Mouse (Mus musculus) ovary, postnatal 36 days (tissue): Measurements from ENCODE around the gene Pid1.

Experiments
- DNase-seq: peaks from one replicate; pipeline ENCODE4 v3.0.0; 2022; ENCODE audit warnings: low spot score, mixed read lengths

Gene Pid1

DNA sequence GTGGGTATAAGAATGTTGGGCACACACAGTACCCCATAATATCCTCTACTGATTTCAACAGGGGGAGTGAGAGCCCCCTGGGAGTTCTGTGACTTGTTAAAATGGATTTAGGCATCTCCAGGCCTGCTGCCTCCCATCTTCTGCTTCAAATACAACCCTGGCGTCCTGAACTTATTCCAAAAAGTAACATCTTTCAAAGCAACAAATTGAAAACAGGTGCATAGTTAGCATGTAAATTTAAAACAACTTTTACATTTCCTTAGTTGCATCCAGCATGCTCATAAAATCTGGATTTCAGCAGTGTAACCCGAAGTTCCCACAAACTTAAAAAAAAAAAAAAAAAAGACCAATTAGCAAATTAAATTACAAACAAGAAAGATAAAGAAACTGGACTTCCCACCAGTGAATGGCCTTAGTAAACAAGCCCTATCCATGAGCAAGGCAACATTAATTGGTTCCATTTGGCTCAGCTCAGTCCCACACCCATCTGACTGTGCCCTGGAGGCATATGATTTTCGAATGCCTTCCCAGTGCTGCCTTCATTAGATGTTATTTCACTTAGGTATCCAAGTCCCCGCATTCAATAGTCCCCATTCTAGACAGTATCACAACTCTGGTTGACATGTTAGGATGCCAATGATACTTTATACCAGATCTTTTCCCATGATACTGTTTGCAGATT is 177.1 kb downstream of the Pid1 start:
- DNase-seq, result no peak

DNA sequence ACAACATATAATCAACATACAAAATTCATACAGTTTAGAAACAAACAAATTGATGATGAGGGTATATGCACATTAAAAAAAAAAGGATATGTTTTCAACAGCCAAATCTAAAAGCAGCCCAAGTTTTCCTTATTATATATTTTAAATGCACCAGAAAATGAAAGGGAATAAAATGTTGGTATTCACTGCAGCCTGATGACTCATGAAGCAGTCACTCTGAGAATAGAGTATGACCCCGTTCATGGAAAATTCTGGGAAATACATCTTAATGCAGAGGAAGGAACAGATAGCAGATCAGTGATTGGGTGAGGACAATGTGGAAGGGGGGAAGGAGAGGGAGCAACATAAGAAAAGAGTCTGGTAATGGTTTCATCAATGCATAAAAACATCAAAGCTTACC is 186.3 kb downstream of the Pid1 start:
- no peak for DNase-seq

DNA sequence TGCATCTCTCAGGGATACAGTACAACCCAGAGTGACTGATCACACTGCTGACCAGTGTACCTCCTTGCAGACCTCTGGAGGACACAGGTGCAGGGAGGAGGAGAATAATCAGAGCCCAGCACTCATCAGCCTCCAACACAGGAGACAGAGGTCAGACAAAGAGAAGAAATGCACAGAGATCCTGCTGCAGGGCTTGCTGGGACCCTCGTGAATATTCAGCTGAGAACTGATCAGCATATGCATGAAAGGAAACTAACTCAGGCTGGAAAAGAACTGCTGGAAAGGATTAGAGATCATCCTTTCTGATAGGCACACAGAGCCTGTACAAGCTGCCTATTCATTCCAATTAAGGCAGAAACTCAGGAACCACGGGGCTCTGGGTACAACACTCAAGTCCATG is 186.9 kb downstream of the Pid1 start:
- no peak for DNase-seq

DNA sequence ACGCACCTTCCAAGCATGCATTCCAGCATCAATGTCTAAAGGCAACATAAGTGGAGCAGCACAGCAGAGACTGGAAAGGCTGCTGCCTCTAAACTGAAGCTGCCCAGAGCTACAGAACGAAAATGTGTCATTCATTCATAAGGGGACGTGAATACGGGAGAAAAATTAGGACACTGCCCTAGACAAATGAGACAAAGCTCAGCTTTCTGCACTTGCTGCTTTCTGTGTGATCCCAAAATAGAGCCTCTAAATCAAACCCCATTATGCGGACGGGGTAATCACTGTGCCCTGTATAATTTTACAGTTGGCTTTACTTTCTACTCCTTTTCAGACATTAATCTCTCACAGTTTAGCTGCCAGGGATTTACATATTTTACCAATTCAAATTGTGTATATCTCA is 191.0 kb downstream of the Pid1 start:
- no peak for DNase-seq

DNA sequence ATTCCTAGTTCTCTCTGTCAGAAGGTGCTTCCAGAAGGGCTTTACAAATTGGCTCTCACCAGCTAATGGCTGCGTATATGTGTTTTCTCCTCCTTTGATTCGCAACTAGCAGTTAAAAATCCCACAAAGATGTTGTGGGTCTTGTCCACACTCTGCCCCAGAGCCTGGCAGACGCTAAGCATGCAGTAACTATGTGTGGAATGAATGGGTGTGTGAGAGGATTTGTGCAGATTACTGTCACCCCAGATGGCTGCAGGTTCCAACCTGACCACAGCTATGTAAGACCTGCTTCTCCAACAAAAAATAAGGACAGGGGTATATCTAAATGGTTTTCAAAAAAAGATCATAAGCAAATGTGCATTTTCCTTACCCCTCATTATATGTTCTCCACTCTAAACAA is 206.2 kb downstream of the Pid1 start:
- no peak for DNase-seq

DNA sequence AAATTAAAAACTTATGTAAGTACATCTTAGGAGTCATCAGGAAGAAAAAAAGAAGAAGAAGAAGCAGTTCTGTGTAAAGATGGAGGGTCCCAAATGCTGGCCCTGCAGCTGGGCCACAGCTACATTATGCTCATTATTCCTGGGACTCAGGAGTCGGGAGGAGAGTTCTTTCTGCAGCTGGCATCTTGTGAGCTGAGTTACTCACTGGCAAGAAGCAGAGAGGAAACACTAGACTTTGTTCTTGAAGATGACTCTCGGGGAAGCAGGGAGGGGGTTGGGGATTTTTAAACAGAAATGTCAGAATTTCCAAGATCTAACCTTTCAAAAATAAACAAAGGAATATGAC is 208.4 kb downstream of the Pid1 start:
- no peak for DNase-seq

DNA sequence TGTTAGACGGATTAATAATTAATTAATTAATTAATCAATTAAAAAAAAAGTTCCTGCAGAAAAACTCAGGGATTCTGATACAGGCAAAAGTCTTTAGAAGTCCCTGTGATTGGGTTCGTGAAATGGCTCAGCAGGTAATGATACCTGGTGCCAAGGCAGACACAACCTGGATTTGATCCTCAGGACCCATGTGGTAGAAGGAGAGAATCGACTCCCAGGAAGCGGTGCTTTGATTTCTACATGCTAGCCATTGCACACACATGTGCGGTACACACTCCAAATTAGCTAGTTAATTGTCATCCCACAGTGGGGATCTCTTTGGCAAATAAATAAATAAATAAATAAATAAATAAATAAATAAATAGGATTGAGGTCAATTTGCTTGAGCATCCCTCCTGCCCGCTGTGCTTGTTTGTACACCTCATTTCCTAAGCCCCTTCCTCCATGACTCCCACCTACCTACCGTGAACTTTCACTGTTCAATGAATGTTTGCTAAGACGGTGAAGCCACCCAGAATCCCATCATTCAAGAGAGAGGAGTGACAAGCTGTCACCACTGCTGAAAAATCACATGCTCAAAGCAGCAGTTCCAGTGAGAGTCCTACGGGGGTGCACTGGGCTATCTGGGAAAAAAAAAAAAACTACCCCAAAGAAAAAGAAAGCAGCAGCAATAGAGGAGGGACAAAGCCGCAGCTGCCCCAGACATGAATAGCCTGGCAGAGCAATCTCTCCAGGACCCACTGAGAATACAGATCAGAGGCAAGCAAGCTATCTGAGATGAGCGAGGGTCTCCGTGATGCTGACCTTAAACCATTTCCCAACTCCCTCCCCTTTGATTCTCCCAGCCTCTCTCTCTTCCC is 209.0 kb downstream of the Pid1 start:
- DNase-seq, result no peak

DNA sequence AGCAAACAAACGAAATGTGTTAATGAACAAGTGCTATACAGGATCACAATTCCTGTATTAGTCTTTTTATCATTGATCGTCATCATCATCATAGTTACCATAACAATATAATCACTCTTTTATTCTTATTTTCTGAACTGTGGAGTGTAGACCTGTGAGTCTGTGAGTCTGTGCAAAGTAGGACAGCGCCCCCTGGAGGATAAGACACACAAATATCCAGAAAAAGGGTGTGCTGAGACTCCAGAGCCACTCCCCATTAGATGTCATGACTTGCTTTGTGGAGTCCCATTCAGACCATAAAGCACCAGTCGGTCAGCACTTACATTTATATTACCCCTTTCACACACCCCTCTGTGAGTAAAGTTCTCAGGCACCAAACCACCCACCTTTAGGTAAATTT is 210.0 kb downstream of the Pid1 start:
- DNase-seq, result no peak

DNA sequence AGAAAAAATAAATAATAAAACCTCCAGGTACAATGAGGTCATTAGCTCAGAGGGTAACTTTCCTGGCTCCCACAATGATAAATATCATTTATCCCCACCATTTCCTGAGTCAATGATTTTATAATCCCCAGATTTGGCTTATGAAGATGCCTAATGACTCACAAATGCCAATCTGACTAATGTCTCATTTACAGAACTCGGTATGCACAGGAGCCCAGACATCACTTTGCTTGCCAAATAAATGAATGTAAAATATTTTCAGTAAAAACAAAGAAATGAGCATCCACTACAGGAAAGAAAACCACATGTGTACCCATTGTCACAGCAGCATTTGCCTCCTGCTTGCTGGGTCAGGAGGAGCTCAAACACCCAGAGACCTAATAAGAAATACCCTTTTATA is 222.4 kb downstream of the Pid1 start:
- DNase-seq, result no peak

DNA sequence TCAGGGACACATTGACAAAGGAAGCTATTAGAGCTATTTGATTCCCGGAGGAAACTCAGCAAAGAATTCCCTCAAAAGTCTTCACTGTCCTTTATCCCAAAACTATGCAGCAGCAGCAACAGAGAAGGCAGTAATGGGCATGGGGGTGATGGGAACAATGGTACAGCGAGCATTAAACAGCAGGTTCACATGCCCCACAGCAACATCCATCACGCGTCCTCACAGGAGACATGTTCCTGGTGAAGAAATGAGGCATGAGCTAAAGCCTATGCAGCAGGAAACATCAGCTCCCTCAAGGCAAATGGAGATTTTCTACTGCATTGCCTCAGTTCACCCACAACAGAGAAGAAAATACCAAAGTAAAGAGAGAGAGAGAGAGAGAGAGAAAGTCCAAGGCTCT is 231.5 kb downstream of the Pid1 start:
- no peak for DNase-seq

DNA sequence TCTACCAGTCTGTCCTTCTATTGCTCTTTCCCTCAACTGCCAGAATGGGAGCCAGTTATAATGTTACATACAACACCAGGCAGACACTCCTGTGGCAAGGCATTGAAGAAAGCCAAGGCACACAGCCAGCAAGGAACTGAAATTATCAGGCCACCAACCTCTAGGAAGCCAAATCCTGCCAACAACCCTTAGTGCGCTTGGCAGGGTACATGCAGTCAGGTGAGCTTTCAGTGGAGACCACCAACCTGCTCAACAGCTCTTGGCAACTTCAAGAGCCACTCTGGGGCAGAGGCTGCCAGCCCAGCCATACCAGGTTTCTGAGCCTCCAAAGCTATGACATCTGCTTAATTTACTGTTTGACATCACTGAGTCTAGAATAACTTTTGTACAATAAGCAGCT is 232.2 kb downstream of the Pid1 start:
- DNase-seq, result no peak

DNA sequence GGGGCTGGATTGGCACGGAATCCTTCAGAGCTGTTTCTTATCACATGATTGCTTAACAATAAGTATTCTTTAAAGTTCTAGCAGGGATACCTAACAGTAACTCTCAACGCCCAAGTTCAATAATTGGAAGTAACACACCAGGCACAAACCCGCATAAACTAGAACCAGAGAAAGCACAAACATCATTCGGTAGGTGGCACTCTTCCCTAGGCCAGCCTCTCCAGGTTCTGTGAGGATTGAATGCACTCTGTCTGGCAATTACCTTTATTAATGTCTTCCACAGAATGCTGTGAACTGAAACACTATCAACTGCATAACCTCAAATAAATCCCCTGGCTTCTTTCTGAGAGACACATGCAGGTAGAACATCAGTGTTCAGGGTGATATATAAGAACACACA is 235.5 kb downstream of the Pid1 start:
- DNase-seq, result peak; percentile 13

DNA sequence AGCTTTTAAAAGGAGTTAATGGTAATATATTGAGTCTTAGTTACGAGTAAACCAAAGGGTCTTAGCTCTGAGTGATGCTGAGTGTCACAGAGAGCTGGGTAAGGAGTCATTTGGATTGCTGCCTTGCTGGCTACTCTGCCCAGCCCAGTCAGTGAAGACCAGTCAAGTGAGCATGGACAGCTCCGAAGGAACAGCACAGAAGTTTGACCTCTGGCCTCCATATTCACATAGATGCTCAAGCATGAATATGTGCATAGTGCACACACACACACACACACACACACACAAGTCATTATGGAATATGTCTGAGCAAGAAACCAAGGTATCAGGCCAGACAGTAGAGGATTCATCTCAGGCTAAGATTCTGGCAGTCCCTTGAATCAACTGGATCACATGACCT is 244.7 kb downstream of the Pid1 start:
- DNase-seq, result no peak

DNA sequence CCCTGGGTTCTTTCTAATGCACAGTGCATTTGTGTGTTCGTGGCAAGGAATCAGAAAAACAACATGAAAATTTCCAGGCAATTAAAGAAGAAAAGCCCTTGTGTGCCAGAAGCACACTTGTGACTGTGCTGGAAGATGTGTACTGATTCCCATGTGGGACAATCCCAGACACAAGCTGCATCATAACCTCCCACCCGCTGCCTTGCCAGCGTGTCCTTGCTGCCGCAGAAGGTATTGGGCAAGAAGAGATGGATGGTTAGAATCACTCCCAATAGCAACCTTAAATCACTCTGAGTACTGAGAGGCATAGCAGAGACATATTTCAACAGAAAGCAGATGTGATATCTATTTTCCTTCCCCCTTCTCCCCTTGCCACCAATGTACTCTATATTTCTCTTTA is 257.2 kb downstream of the Pid1 start:
- DNase-seq, result peak; percentile 14

DNA sequence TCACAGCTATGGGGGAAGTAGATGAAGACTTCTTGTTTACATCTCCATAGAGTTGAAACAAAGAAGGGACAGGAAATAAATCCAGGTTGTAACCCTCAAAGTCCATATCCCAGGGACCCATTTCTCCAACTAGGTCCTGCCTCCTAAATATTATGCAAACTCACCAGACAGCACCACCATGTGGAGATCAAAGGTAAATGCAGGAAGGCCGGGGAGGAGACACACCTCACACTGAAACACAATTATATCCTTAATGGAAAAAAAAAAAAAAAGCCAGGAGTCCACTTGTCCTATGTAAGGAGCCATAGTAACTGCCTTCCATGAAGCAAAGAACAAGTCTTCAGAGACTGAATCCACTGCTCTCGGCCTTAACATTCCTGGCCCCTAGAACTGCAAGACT is 261.9 kb downstream of the Pid1 start:
- DNase-seq, result no peak

DNA sequence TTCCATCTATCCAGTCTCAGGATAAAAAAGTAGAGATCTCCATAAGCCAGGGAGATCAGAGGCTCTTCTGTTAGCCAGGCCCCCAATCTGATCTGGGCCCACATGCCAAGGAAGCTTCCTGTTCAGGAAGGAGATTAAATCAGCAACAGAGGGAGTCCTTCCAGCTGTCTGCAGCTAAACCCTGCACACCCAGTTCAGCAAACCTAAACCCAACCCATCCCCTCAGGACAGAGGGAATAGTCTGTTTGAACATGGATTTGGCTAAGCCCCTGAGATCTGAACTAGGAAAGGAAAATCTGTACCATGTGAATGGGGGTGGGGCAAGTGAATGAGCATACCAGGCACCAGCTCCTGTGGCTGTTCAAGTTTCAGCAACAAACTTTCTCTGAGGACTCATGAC is 266.6 kb downstream of the Pid1 start:
- DNase-seq, result no peak

DNA sequence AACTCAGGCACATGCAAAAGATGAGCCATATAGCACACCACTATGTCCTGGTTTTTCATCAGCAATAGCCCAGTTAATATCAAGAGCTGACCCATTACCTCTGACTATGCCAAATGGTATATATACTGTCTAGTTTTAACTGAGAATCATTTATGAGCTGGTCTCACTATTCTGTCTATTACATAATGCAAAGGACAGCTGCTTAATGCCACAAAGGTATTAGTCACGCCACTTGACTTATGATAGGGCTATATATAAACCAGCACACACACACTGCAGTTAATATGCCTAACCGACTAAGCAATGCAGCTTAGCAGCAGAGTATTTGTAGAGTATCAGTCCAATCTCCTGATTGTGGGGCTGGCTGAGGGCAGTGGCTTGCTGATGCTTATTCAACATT is 270.7 kb downstream of the Pid1 start:
- no peak for DNase-seq

DNA sequence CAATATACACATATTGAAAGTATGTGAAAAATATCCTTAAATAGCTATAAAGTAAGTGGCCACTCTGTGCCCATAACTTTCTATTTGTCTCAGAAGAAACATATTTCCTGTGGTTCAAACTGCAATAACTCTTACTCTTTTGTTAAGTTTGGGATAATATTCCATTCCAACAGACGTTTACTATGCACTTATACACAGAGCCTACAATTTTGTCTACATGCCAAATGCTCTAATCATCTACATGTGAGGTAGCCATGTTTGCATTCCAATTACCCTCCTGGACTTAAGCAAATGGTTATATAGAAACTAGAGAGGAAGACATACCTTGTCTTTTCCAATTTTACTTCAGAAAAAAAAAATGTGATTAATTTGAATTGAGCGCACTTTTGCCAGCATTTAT is 274.3 kb downstream of the Pid1 start:
- DNase-seq, result no peak

DNA sequence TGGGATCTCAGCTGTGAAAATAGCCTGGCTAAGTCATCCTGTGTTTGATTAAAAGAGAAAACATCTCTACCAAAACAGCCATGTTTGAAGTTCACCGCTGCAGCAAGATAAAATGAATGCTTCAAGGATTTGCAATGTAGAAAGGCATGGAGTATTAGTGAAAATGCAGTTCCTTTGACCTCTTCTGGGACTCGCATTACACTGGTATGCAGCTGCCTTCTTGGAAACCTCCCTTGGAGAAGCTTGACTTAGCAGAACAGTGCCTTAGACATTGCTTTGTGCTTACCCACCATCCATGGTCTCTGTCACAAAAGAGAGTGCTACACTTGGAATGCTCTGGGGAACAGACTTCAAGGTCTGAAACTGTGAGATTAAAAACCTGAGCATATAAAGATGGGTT is 276.0 kb downstream of the Pid1 start:
- no peak for DNase-seq

DNA sequence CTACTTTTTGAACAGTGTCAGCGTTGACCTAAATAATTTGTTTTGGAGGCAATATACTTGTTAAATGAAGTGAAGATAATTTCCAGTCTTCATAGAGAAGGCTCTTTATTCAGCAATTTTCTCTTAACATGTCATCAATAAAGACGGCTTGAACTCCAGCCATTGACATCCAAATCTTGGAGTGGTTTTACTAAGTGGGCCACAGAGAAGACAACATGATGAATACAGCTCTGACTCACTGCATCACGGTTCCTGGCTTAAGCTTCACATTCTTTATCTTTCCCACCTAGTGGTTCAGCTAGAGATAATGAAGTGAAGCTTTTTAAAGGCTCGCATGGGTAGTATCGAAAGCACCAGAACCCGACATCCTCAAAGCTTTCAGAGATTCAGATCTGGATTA is 276.7 kb downstream of the Pid1 start:
- no peak for DNase-seq

DNA sequence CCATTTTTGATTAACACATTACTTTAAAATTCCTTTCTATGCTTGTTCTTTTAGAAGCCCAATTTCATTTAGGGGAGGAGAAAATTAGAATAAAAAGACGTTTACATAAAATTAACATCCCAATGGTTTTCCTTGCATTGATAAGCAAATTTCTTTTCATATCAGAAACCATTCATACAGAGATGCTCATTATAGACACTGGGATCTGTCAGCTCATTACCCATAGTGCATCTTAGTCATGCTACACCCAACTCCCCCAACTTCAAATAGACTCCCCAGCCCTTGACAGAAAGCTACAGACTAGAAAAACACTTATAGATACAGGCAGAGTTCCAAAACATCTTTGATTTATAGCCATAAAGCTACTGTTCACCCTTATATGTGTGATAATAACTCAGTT is 277.5 kb downstream of the Pid1 start:
- no peak for DNase-seq

DNA sequence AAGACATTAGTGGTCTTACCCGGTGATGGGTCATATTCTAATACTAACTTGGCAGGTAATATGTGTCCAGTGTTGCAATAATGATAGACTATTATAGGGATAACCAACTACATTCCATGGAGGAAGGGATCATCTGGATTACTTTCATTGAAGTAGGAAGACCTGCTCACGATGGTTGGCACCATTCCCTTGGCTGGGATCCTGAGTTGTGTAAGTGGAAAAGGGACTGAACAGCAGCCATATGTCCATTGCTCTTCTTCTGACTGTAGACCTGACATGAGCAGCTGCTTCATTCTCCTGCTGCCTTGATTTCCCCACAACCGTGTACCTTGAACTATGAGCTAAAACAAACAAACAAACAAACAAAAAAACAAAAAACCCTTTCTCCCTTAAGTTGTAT is 278.6 kb downstream of the Pid1 start:
- no peak for DNase-seq

DNA sequence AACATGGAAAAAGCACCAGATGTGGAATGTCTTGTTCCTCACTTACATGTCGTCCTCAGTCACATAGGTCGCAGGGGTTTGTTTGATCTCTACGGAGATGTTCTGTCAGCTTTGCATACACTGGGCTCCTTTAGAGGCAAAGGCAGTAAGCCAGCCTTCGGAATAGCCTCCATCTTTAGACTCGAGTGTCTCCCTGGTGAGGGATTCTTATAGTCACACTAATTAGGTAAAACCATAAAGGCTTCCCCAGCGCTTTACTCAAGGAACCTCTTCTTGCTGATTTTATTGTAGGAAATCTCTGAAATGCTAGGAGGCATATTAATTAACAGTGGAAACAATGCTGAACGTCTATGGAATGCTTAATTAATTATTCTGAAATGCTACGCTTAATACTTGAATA is 284.4 kb downstream of the Pid1 start:
- DNase-seq, result no peak

DNA sequence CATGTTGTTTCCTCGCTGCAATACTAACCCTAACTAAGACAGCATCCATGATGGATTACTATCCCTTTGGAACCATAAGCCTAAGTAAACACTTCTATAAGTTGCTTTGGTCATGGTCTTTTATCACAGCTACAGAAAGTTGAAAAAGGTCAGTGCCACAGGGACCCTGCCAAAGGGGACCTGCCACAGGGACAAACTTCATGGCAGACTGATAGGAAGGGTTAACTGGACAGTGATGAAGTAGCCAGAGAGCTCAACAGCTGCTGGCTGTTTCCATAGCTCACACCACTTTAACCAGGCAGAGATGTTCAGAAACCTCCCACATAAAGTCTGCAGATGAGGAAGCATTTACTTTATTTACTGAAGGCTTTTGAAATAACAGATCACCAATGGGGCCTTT is 287.0 kb downstream of the Pid1 start:
- no peak for DNase-seq
